In genomic region chr15:80208446-80208845, GRCm38 (mm10) we compare ENCODE assay signal across 17 mouse cellular contexts. TPM values are rescaled to one million over a fixed set of nuclear protein-coding genes. Genes with fewer than 3 reads are reported as not detected.
DNase-seq lines count a peak whose midpoint lies in the region; ATAC-seq and TF ChIP-seq lines count a peak whose summit lies in the region.
"Had no signal": no experiment of that assay in that cellular context is flagged by ENCODE, and none has a peak within 500 bp of the region (broad histone marks: within the 10 kb centered on the region; RNA-seq: fewer than 3 reads in every experiment).

No protein-coding gene starts in this region.

- no peak for ATAC-seq in embryonic facial prominence, embryonic 15.5 days (ENCODE audit: insufficient number of reproducible peaks, low FRiP score, low TSS enrichment, low read depth)
- no peak for ATAC-seq in stomach, postnatal 0 days (ENCODE audit: low FRiP score, low TSS enrichment)
- ATAC-seq: inflammation-experienced regulatory T-cells, adult 6 months had no signal

- no peaks in the 10 kb centered on the region; the same call in 1 of the 2 replicates for H3K4me1 ChIP-seq in embryonic facial prominence, embryonic 15.5 days
- no peaks in the 10 kb centered on the region for H3K4me1 ChIP-seq in stomach, postnatal 0 days (replicated peaks; ENCODE audit: control insufficient read depth, insufficient read depth)
- H3K4me1 ChIP-seq in limb, embryonic 10.5 days = no peaks in the 10 kb centered on the region

- no peak overlapping the region for H3K4me2 ChIP-seq in embryonic facial prominence, embryonic 15.5 days (replicated peaks)
- no peak overlapping the region for H3K4me2 ChIP-seq in stomach, postnatal 0 days (replicated peaks; ENCODE audit: low read depth)
- H3K4me2 ChIP-seq: lung, embryonic 14.5 days had no signal

- no peak for TF ChIP-seq EP300 in stomach, postnatal 0 days (optimal IDR thresholded peaks at IDR 0.05)

- peaks cover 12% of the 10 kb centered on the region for H3K36me3 ChIP-seq in embryonic facial prominence, embryonic 15.5 days
- peaks cover 2% of the 10 kb centered on the region; the same call in 1 of the 2 replicates for H3K36me3 ChIP-seq in stomach, postnatal 0 days (ENCODE audit: control insufficient read depth, insufficient read depth, low read length)
- H3K36me3 ChIP-seq in limb, embryonic 10.5 days = peaks cover 28% of the 10 kb centered on the region

- no peak overlapping the region for H3K9ac ChIP-seq in embryonic facial prominence, embryonic 15.5 days
- H3K9ac ChIP-seq in stomach, postnatal 0 days (ENCODE audit: low read length) = no peak overlapping the region
- H3K9ac ChIP-seq: lung, embryonic 14.5 days had no signal

- 36% methylated on average over 4 of the region's 4 CpGs for WGBS in embryonic facial prominence, embryonic 15.5 days
- WGBS in stomach, postnatal 0 days = 24% methylated on average over 4 of the region's 4 CpGs
- WGBS in limb, embryonic 10.5 days = 30% methylated on average over 4 of the region's 4 CpGs

- no peak overlapping the region for H3K4me3 ChIP-seq in embryonic facial prominence, embryonic 15.5 days (replicated peaks)
- H3K4me3 ChIP-seq in stomach, postnatal 0 days (ENCODE audit: low read depth, low read length) = no peak overlapping the region
- H3K4me3 ChIP-seq in gastrocnemius, adult 2 months = no peak overlapping the region
- H3K4me3 ChIP-seq in limb, embryonic 10.5 days = no peak overlapping the region
- H3K4me3 ChIP-seq: myocyte had no signal

- intact Hi-C loops in gastrocnemius, adult 2 months (cut with DNase I) = no loop called here

- H3K27me3 ChIP-seq in embryonic facial prominence, embryonic 15.5 days = no peaks in the 10 kb centered on the region
- no peaks in the 10 kb centered on the region for H3K27me3 ChIP-seq in stomach, postnatal 0 days (ENCODE audit: control insufficient read depth, insufficient read depth, low read length)
- no peaks in the 10 kb centered on the region for H3K27me3 ChIP-seq in limb, embryonic 10.5 days (ENCODE audit: low read depth, poor library complexity, severe bottlenecking)

- H3K9me3 ChIP-seq in embryonic facial prominence, embryonic 15.5 days (replicated peaks) = no peaks in the 10 kb centered on the region
- H3K9me3 ChIP-seq in stomach, postnatal 0 days (ENCODE audit: control insufficient read depth, low read length) = no peaks in the 10 kb centered on the region
- H3K9me3 ChIP-seq in limb, embryonic 10.5 days (replicated peaks) = no peaks in the 10 kb centered on the region

- H3K27ac ChIP-seq in embryonic facial prominence, embryonic 15.5 days (replicated peaks) = 0 out of 2 replicates have a peak overlapping the region, but pooled peaks have one; percentile 6
- H3K27ac ChIP-seq in stomach, postnatal 0 days (replicated peaks) = 0 out of 2 replicates have a peak overlapping the region, but pooled peaks have one; percentile 9
- H3K27ac ChIP-seq in gastrocnemius, adult 2 months = no peak overlapping the region
- H3K27ac ChIP-seq in limb, embryonic 10.5 days = no peak overlapping the region

- TF ChIP-seq CTCF in stomach, postnatal 0 days (IDR thresholded peaks at IDR 0.05; ENCODE audit: low read depth) = no peak
- TF ChIP-seq CTCF in gastrocnemius, adult 2 months (IDR thresholded peaks at IDR 0.05) = no peak

- peak; percentile 68 for DNase-seq in kidney, adult 11 months
- no peak for DNase-seq in kidney, postnatal 10 days
- peak; percentile 54 for DNase-seq in kidney, postnatal 14 days
- peak; percentile 42 for DNase-seq in stomach, postnatal 0 days (ENCODE audit: low spot score)
- no peak for DNase-seq in gastrocnemius, adult 2 months
- no peak for DNase-seq in limb, embryonic 10.5 days (ENCODE audit: low spot score)
- DNase-seq: layer of hippocampus, adult 9-11 months; lung, embryonic 14.5 days; right cerebral cortex, postnatal 14 days; thymus, postnatal 25 days had no signal

RNA-seq across cellular contexts. Expression of gene Mief1, which starts 25.4 kb away (rescaled TPM):
- polyA plus RNA-seq in embryonic facial prominence, embryonic 15.5 days (2015; fragmentation: Nextera tagmentation; extraction: Ambion mirVana) = 26.4 and 27.8 TPM in 2 replicates
- polyA plus RNA-seq in stomach, postnatal 0 days (2015; fragmentation: Nextera tagmentation; extraction: Ambion mirVana) = 12.6 TPM in 2 replicates
- total RNA-seq in gastrocnemius, adult 2 months (2021) = 10 to 100 TPM; 20.6 to 24.6 TPM
- polyA plus RNA-seq in limb, embryonic 10.5 days (2016; fragmentation: Nextera tagmentation; extraction: Ambion mirVana) = 42.4 and 43.7 TPM in 2 replicates

RNA-seq across cellular contexts. Expression of gene AC140267.1, which starts 27.2 kb away (rescaled TPM):
- not detected in 2 replicates for polyA plus RNA-seq in embryonic facial prominence, embryonic 15.5 days (2015; fragmentation: Nextera tagmentation; extraction: Ambion mirVana)
- not detected in 2 replicates for polyA plus RNA-seq in stomach, postnatal 0 days (2015; fragmentation: Nextera tagmentation; extraction: Ambion mirVana)
- 10 to 100 TPM; 10.3 to 12.7 TPM for total RNA-seq in gastrocnemius, adult 2 months (2021)
- not detected in 2 replicates for polyA plus RNA-seq in limb, embryonic 10.5 days (2016; fragmentation: Nextera tagmentation; extraction: Ambion mirVana)
- total RNA-seq: common myeloid progenitor, adult 5-6 weeks; liver, adult 2 months; MEL had no signal
- polyA plus RNA-seq: forebrain, embryonic 11.5 days; liver, adult 2 months; lung, embryonic 14.5 days; myocyte had no signal

RNA-seq across cellular contexts. Expression of gene Mgat3, which starts 34.9 kb away (rescaled TPM):
- 4.6 and 5.5 TPM in 2 replicates for polyA plus RNA-seq in embryonic facial prominence, embryonic 15.5 days (2015; fragmentation: Nextera tagmentation; extraction: Ambion mirVana)
- polyA plus RNA-seq in stomach, postnatal 0 days (2015; fragmentation: Nextera tagmentation; extraction: Ambion mirVana) = 5.8 and 5.9 TPM in 2 replicates
- total RNA-seq in gastrocnemius, adult 2 months (2021) = under 1 TPM; 0.61 to 0.78 TPM
- polyA plus RNA-seq in limb, embryonic 10.5 days (2016; fragmentation: Nextera tagmentation; extraction: Ambion mirVana) = 4.0 and 5.3 TPM in 2 replicates
- total RNA-seq: common myeloid progenitor, adult 5-6 weeks; MEL had no signal
- polyA plus RNA-seq: inflammation-experienced regulatory T-cells, adult 6 months had no signal

RNA-seq across cellular contexts. Expression of gene Atf4, which starts 46.5 kb away (rescaled TPM):
- polyA plus RNA-seq in embryonic facial prominence, embryonic 15.5 days (2015; fragmentation: Nextera tagmentation; extraction: Ambion mirVana) = 141 and 145 TPM in 2 replicates
- 104 and 114 TPM in 2 replicates for polyA plus RNA-seq in stomach, postnatal 0 days (2015; fragmentation: Nextera tagmentation; extraction: Ambion mirVana)
- total RNA-seq in gastrocnemius, adult 2 months (2021) = 100 to 1,000 TPM; 146 to 171 TPM
- 113 TPM in 2 replicates for polyA plus RNA-seq in limb, embryonic 10.5 days (2016; fragmentation: Nextera tagmentation; extraction: Ambion mirVana)

RNA-seq across cellular contexts. Expression of gene Rps19bp1, which starts 55.7 kb away (rescaled TPM):
- polyA plus RNA-seq in embryonic facial prominence, embryonic 15.5 days (2015; fragmentation: Nextera tagmentation; extraction: Ambion mirVana) = 53.5 and 54.6 TPM in 2 replicates
- 39.5 and 43.3 TPM in 2 replicates for polyA plus RNA-seq in stomach, postnatal 0 days (2015; fragmentation: Nextera tagmentation; extraction: Ambion mirVana)
- 10 to 100 TPM; 11.3 to 16.0 TPM for total RNA-seq in gastrocnemius, adult 2 months (2021)
- polyA plus RNA-seq in limb, embryonic 10.5 days (2016; fragmentation: Nextera tagmentation; extraction: Ambion mirVana) = 70.0 and 75.5 TPM in 2 replicates

Comparison
In these comparisons a context has a peak if more than half of its experiments do, and no peak if none do; other contexts are left out.
1. DNase-seq: peak in kidney, adult 11 months (single experiment), kidney, postnatal 14 days (single experiment) and stomach, postnatal 0 days (single experiment); none in kidney, postnatal 10 days (single experiment), gastrocnemius, adult 2 months (single experiment) and limb, embryonic 10.5 days (single experiment).
2. H3K27ac ChIP-seq: peak in embryonic facial prominence, embryonic 15.5 days (single experiment) and stomach, postnatal 0 days (single experiment); none in gastrocnemius, adult 2 months (single experiment) and limb, embryonic 10.5 days (single experiment).